Mouse (Mus musculus): ENCODE results near the gene Ppp2r3a. TPM values are rescaled to one million over a fixed set of nuclear protein-coding genes. Genes with fewer than 3 reads are reported as not detected.

Gene Ppp2r3a
- polyA plus RNA-seq, 1 experiment, result 0.04 TPM

DNA sequence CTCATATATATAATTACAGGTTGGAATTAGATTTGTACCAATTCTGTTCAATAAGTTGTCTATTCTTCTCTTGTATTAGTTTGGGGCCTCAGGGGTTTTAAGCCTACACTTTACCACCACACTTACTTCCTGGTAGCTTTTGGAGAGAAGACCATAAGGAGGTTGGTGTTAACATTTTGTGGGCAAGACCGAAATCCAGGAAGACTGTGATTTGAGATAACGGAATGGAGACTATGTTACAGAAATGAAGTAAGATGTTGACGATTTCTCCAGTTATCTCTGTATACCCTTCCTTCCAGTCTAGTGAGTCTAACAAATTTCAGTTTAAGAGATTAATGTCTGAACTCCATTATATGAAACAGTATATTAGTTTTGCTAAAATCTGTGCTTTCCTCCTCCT is 151.4 kb downstream of the Ppp2r3a start:
- Histone ChIP-seq H3K4me3 (replicated peaks) (no peak overlapping the region), H3K9me3 (ENCODE audit: control insufficient read depth, low read length) (peaks cover 4% of the 10 kb centered on the region), H3K27me3 (ENCODE audit: control insufficient read depth) (no peaks in the 10 kb centered on the region), H3K36me3 (ENCODE audit: control insufficient read depth) (peaks cover 68% of the 10 kb centered on the region), H3K4me1 (ENCODE audit: control insufficient read depth) (peaks cover 5% of the 10 kb centered on the region)
- TF ChIP-seq GATA1 (IDR thresholded peaks at IDR 0.05; ENCODE audit: low read length) (no peak), TAL1 (IDR thresholded peaks at IDR 0.05; ENCODE audit: low read length) (no peak)

DNA sequence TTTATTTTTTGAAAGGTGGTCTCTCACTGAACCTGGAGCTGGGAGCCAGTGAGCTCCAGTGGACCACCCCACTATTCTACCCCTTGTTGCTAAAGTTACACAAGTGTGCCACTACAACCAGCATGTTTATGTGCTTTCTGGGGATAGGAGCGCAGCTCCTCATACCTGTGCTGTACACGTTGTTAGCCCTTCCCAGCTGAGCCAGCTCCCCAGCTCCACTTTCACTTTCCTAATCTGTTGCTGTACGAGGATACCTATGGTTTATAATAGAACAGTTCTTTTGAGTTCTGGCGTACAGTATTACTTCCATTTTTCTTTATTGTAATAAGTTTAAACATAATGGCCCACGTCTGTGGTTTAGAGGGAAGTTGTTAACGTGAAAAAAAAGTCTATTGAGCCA is 152.2 kb downstream of the Ppp2r3a start:
- Histone ChIP-seq H3K4me1 (ENCODE audit: control insufficient read depth) (peaks cover 5% of the 10 kb centered on the region), H3K4me3 (replicated peaks) (no peak overlapping the region), H3K36me3 (ENCODE audit: control insufficient read depth) (peaks cover 62% of the 10 kb centered on the region), H3K27me3 (ENCODE audit: control insufficient read depth) (no peaks in the 10 kb centered on the region), H3K9me3 (ENCODE audit: control insufficient read depth, low read length) (peaks cover 4% of the 10 kb centered on the region)
- TF ChIP-seq GATA1 (IDR thresholded peaks at IDR 0.05; ENCODE audit: low read length) (no peak), TAL1 (IDR thresholded peaks at IDR 0.05; ENCODE audit: low read length) (no peak)

DNA sequence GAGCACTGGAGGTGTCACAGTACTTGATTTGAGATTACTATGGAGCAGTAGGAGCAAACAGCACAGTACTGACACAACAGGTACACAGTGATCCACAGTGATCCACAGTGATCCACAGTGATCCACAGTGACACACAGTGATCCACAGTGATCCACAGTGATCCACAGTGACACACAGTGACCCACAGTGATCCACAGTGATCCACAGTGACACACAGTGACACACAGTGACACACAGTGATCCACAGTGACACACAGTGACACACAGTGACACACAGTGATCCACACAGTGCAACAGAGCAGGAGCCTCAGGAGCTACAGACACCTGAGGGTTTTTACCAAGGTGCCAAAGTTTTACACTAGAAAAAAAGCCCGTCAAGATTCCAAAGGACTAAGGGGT is 154.1 kb downstream of the Ppp2r3a start:
- no peak overlapping the region for H3K4me3 ChIP-seq (replicated peaks)
- TF ChIP-seq TAL1 (IDR thresholded peaks at IDR 0.05; ENCODE audit: low read length) (no peak), GATA1 (IDR thresholded peaks at IDR 0.05; ENCODE audit: low read length) (no peak)
- H3K9me3 ChIP-seq (ENCODE audit: control insufficient read depth, low read length), result peaks cover 4% of the 10 kb centered on the region
- peaks cover 58% of the 10 kb centered on the region for H3K36me3 ChIP-seq (ENCODE audit: control insufficient read depth)
- no peaks in the 10 kb centered on the region for H3K27me3 ChIP-seq (ENCODE audit: control insufficient read depth)
- peaks cover 7% of the 10 kb centered on the region for H3K4me1 ChIP-seq (ENCODE audit: control insufficient read depth)

DNA sequence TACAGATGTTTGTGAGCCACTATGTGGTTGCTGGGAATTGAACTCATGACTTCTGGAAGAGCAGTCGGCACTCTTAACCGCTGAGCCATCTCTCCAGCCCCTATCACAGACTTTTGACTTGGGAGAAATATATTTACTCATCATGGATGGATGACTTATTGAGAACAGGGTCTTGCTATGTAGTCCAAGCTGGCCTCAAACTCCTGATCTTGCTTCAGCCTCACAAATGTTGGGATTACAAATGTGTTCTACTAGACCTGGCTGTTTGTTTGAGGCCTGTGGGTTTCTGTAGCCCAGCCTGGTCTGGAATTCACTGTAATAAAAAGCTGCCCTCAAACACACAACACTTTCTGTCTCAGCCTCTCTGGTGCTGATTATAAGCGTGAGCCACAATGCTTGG is 155.1 kb downstream of the Ppp2r3a start:
- Histone ChIP-seq H3K4me1 (ENCODE audit: control insufficient read depth) (peaks cover 7% of the 10 kb centered on the region), H3K27me3 (ENCODE audit: control insufficient read depth) (no peaks in the 10 kb centered on the region), H3K36me3 (ENCODE audit: control insufficient read depth) (peaks cover 52% of the 10 kb centered on the region), H3K4me3 (replicated peaks) (no peak overlapping the region), H3K9me3 (ENCODE audit: control insufficient read depth, low read length) (peaks cover 4% of the 10 kb centered on the region)
- TF ChIP-seq TAL1 (IDR thresholded peaks at IDR 0.05; ENCODE audit: low read length) (no peak), GATA1 (IDR thresholded peaks at IDR 0.05; ENCODE audit: low read length) (no peak)

DNA sequence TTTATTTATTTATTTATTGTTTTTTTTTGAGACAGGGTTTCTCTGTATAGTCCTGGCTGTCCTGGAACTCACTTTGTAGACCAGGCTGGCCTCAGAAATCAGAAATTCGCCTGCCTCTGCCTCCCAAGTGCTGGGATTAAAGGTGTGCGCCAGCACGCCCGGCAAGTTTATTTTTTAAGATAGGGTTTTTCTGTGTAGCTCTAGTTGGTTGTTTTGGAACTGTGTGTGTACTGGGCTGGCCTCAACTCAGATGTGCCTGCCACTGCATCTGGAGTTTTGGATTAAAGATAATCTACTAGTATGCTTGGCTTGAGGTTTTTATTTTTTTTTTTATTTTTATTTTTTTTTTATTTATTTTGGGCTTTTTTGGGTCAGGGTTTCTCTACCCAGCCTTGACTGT is 156.2 kb downstream of the Ppp2r3a start:
- TF ChIP-seq TAL1 (IDR thresholded peaks at IDR 0.05; ENCODE audit: low read length) (no peak), GATA1 (IDR thresholded peaks at IDR 0.05; ENCODE audit: low read length) (no peak)
- Histone ChIP-seq H3K4me3 (replicated peaks) (no peak overlapping the region), H3K4me1 (ENCODE audit: control insufficient read depth) (peaks cover 7% of the 10 kb centered on the region), H3K36me3 (ENCODE audit: control insufficient read depth) (peaks cover 42% of the 10 kb centered on the region), H3K9me3 (ENCODE audit: control insufficient read depth, low read length) (peaks cover 4% of the 10 kb centered on the region), H3K27me3 (ENCODE audit: control insufficient read depth) (no peaks in the 10 kb centered on the region)

DNA sequence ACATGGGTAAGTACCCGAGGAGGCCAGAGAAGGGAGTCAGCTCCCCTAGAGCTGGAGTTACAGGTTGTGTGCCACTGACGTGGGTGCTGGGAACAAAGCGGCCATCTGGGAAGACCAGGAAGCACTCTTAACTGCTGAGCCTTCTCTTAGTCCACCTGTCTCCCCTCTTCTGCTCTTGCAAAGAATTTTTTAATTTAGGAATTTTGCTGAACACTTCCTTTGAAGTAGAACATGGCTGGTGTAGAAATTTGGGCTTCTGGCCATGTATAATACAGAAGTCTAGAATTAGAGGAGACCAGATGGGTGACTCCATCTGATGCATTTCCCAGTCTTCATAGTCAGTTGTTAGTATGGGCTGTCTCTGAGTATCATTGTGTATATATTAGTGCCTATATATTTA is 167.9 kb downstream of the Ppp2r3a start:
- H3K4me1 ChIP-seq (ENCODE audit: control insufficient read depth), result peaks cover 27% of the 10 kb centered on the region
- H3K9me3 ChIP-seq (ENCODE audit: control insufficient read depth, low read length), result no peaks in the 10 kb centered on the region
- H3K4me3 ChIP-seq (replicated peaks), result no peak overlapping the region
- TF ChIP-seq GATA1 (IDR thresholded peaks at IDR 0.05; ENCODE audit: low read length) (no peak), TAL1 (IDR thresholded peaks at IDR 0.05; ENCODE audit: low read length) (no peak)
- H3K27me3 ChIP-seq (ENCODE audit: control insufficient read depth), result no peaks in the 10 kb centered on the region
- H3K36me3 ChIP-seq (ENCODE audit: control insufficient read depth), result peaks cover 41% of the 10 kb centered on the region

DNA sequence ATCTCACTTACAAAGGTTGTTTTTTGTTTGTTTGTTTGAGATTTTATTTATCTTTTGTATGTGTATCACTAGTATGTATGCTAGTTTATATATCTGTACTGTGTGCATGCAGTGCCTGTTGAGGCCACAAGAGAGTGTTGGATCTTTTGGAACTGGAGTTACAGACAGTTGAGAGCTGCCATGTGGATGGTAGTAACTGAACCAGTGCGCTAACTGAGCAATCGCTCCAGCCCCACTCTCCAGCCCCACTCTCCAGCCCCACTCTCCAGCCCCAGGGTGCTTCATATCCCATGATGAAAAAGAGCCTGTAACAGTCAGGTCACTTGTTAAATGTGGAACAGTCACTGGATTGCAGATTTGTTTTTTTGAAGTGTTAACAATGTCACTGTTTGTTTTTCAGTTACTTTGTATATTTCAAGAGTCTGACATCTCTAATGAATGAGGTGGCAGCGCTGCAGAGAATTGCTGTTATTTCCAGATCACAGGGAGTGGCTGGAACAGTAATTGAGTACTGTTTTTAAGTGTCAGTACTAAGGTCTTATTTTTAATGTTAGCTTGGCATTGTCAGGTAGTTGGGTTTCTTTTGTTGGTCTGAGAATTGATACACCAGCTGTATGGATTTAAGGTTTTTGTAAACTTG is 171.4 kb downstream of the Ppp2r3a start:
- Histone ChIP-seq H3K36me3 (ENCODE audit: control insufficient read depth) (peaks cover 71% of the 10 kb centered on the region), H3K9me3 (ENCODE audit: control insufficient read depth, low read length) (no peaks in the 10 kb centered on the region), H3K4me3 (replicated peaks) (no peak overlapping the region), H3K27me3 (ENCODE audit: control insufficient read depth) (no peaks in the 10 kb centered on the region), H3K4me1 (ENCODE audit: control insufficient read depth) (peaks cover 49% of the 10 kb centered on the region)
- no peak for TF ChIP-seq TAL1 (IDR thresholded peaks at IDR 0.05; ENCODE audit: low read length)
- TF ChIP-seq GATA1 (IDR thresholded peaks at IDR 0.05; ENCODE audit: low read length), result no peak

DNA sequence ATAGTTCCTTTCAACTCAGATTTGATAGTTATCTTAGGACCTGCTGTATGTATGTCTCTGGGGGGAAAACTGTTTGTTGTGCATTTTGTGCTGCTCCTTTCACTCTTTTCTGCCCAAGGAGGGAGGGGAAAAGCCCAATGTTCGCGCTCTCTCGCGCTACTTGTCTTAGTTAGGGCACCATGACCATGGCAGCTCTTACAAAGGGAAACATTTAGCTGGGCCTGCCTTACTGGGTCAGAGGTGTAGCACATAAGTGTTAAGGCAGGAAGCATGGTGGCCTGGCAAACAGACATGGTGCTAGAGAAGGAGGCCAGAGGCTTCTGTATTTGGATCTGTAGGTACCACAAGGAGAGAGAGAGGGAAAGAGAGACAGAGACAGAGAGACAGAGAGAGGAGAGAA is 173.0 kb downstream of the Ppp2r3a start:
- Histone ChIP-seq H3K9me3 (ENCODE audit: control insufficient read depth, low read length) (no peaks in the 10 kb centered on the region), H3K4me1 (ENCODE audit: control insufficient read depth) (peaks cover 47% of the 10 kb centered on the region), H3K4me3 (replicated peaks) (peak overlapping the region; percentile 99), H3K36me3 (ENCODE audit: control insufficient read depth) (peaks cover 64% of the 10 kb centered on the region), H3K27me3 (ENCODE audit: control insufficient read depth) (no peaks in the 10 kb centered on the region)
- TF ChIP-seq TAL1 (IDR thresholded peaks at IDR 0.05; ENCODE audit: low read length), result no peak
- TF ChIP-seq GATA1 (IDR thresholded peaks at IDR 0.05; ENCODE audit: low read length), result no peak

DNA sequence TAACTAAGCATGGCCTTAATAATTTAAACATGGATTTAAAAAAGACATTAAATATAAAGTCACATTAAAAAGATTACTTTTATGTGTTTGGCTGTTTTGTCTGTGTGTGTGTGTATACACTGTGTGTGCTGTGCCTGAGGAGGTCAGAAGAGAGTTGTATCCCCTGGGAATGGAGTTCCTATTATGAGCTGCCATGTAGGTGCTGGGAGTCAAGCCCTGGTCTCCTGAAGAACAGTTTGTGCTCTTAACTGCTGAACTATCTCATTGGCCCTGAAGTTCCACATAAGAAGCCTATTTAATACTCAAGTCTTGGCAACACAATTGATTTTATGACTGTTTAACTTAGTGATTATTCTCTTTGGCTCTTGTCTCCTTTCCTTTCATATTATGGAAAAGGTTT is 174.1 kb downstream of the Ppp2r3a start:
- TF ChIP-seq GATA1 (IDR thresholded peaks at IDR 0.05; ENCODE audit: low read length) (no peak), TAL1 (IDR thresholded peaks at IDR 0.05; ENCODE audit: low read length) (no peak)
- H3K27me3 ChIP-seq (ENCODE audit: control insufficient read depth), result no peaks in the 10 kb centered on the region
- H3K4me3 ChIP-seq (replicated peaks), result peak overlapping the region; percentile 99
- peaks cover 61% of the 10 kb centered on the region for H3K36me3 ChIP-seq (ENCODE audit: control insufficient read depth)
- no peaks in the 10 kb centered on the region for H3K9me3 ChIP-seq (ENCODE audit: control insufficient read depth, low read length)
- H3K4me1 ChIP-seq (ENCODE audit: control insufficient read depth), result peaks cover 56% of the 10 kb centered on the region
